Mouse (Mus musculus) G1E (cell line): ENCODE measurements around the gene Prrg2.

Experiments
- CTCF ChIP-seq: IDR thresholded peaks from 2 replicates; pipeline ENCODE4 v1.5.1; 2012; ENCODE audit warnings: low read depth, low read length, inconsistent platforms, mixed read lengths
- POLR2AphosphoS5 ChIP-seq: IDR thresholded peaks from 2 replicates; pipeline ENCODE4 v1.6.1; 2012; ENCODE audit warnings: low read depth, low read length, inconsistent platforms; ENCODE audit not compliant: insufficient replicate concordance

DNA sequence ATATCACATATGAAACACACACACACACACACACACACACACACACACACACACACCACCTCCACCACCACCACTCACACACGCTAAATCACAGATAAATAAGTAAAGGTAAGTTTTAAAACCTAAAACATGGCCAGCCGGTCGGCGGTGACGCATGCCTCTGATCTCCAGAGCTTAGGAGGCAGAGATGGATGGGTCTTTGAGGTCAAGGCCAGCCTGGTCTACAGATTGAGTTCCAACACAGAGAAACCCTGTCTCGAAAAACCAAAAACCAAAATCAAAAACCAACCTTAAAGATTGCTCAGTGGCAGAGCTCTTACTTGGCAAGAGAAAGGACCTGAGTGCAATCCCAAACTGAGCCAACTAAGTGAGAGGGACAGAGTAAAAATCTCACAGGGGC lies 37.6 kb upstream of the Prrg2 start:
- no peak for TF ChIP-seq CTCF
- TF ChIP-seq POLR2AphosphoS5 = no peak
